Mouse (Mus musculus) left cerebral cortex, adult 18-20 months (tissue): Measurements from ENCODE around the gene Mitd1. TPM values are rescaled to one million over a fixed set of nuclear protein-coding genes. Genes with fewer than 3 reads are reported as not detected.

ENCODE experiments used
- DNase-seq, 2 experiments: peaks; one replicate each; pipeline ENCODE4 v3.0.0; 2021 to 2022; ENCODE audit warnings: low spot score in 2 of 2, mixed read lengths in 1 of 2
- long read RNA-seq, 2 experiments: library from polyadenylated mRNA; stranded (forward); transcript quantifications; one replicate each; pipeline ENCODE4 v2.0.0; 2021
- total RNA-seq, 2 experiments: library from RNA; stranded (reverse); gene quantifications; 2 replicates each; pipeline ENCODE4 v1.2.3; 2021

Mitd1 gene
- total RNA-seq: 10 to 100 TPM; 10.7 to 11.3 TPM
- long read RNA-seq, experiment 1, transcript Mitd1-201 (7 exons, 1,231 nt): major isoform, 8 of 10 reads
- long read RNA-seq, experiment 1, partial matches to known transcripts: 1 of 10 reads
- long read RNA-seq, experiment 1, other reads (novel, unspliced or antisense): 1 of 10 reads
- long read RNA-seq, experiment 2, transcript Mitd1-201 (7 exons, 1,231 nt): major isoform, 6 of 8 reads
- long read RNA-seq, experiment 2, partial matches to known transcripts: 1 of 8 reads
- long read RNA-seq, experiment 2, other reads (novel, unspliced or antisense): 1 of 8 reads

- peak; percentile 88 to 94 for DNase-seq
These were observed at the start of gene Mitd1, which contains the start of gene Mrpl30 for GRCm38 (mm10) chr1:37890025-37890652. Gene Mitd1 (minus strand): TSS chr1:37890411. Gene Mrpl30 (plus strand): TSS chr1:37890477.

GRCm38 (mm10) chr1:37931806-37932205 is 41.6 kb upstream of the Mitd1 start:
- no peak for DNase-seq

- no peak for DNase-seq
These were observed 35.8 kb upstream of the Mitd1 start for GRCm38 (mm10) chr1:37925971-37926370.

- no peak for DNase-seq
These were observed 32.3 kb upstream of the Mitd1 start for GRCm38 (mm10) chr1:37922536-37922935.

- DNase-seq: no peak
These were observed 27.9 kb upstream of the Mitd1 start for GRCm38 (mm10) chr1:37918096-37918495.

GRCm38 (mm10) chr1:37917666-37918065 is 27.5 kb upstream of the Mitd1 start:
- DNase-seq: no peak

GRCm38 (mm10) chr1:37916393-37916792 is 26.2 kb upstream of the Mitd1 start, which contains the start of gene Lyg2:
Gene Lyg2 (minus strand): TSS chr1:37916493.
- no peak for DNase-seq

GRCm38 (mm10) chr1:37912751-37913150 is 22.5 kb upstream of the Mitd1 start:
- DNase-seq: no peak

- peak in 1 of 2 experiments; percentile 23 for DNase-seq
These were observed 13.0 kb upstream of the Mitd1 start for GRCm38 (mm10) chr1:37903178-37903577.

GRCm38 (mm10) chr1:37900288-37900687 is 10.1 kb upstream of the Mitd1 start:
- DNase-seq: no peak

- no peak for DNase-seq
These were observed 9.6 kb upstream of the Mitd1 start for GRCm38 (mm10) chr1:37899816-37900215.

GRCm38 (mm10) chr1:37894606-37895005 is 4.4 kb upstream of the Mitd1 start:
- DNase-seq: no peak

- no peak for DNase-seq
These were observed 1.2 kb upstream of the Mitd1 start for GRCm38 (mm10) chr1:37891400-37891799.

GRCm38 (mm10) chr1:37889206-37889605 is 1.0 kb downstream of the Mitd1 start:
- DNase-seq: no peak

- DNase-seq: no peak
These were observed 5.8 kb downstream of the Mitd1 start for GRCm38 (mm10) chr1:37884451-37884850.

- no peak for DNase-seq
These were observed 6.8 kb downstream of the Mitd1 start for GRCm38 (mm10) chr1:37883411-37883810.

GRCm38 (mm10) chr1:37877736-37878460 is 12.3 kb downstream of the Mitd1 start:
- DNase-seq: no peak

GRCm38 (mm10) chr1:37873157-37873556 is 17.1 kb downstream of the Mitd1 start:
- no peak for DNase-seq

- DNase-seq: peak; percentile 61 to 75
These were observed 17.8 kb downstream of the Mitd1 start for GRCm38 (mm10) chr1:37872131-37873067.

GRCm38 (mm10) chr1:37871704-37872103 is 18.5 kb downstream of the Mitd1 start, which contains the start of gene Lipt1:
Gene Lipt1 (plus strand): TSS chr1:37871738.
- peak in 1 of 2 experiments; percentile 21 for DNase-seq

GRCm38 (mm10) chr1:37869362-37869761 is 20.8 kb downstream of the Mitd1 start:
- no peak for DNase-seq
